Mouse (Mus musculus): Measurements from ENCODE around the gene Dusp1. TPM values are rescaled to one million over a fixed set of nuclear protein-coding genes. Genes with fewer than 3 reads are reported as not detected.

The Dusp1 gene
- total and polyA plus RNA-seq, 3 experiments = 3.5 to 9.9 (median 5.6) TPM

- peaks cover 40% of the 10 kb centered on the region for H3K79me2 ChIP-seq (replicated peaks; ENCODE audit: control insufficient read depth, extremely low read depth, insufficient read depth, poor library complexity, severe bottlenecking)
- H3K36me3 ChIP-seq (replicated peaks in 1 of 2; ENCODE audit: control insufficient read depth in 1 of 2, insufficient read depth in 1 of 2, low read length in 1 of 2) = peaks cover 22 to 30% of the 10 kb centered on the region in 2 experiments
- peak within 1 kb of the TSS; percentile 75 to 97 (median 86) for H3K4me3 ChIP-seq (replicated peaks in 1 of 3; ENCODE audit: low read depth in 2 of 3, low read length in 2 of 3, poor library complexity in 1 of 3)
- no peaks in the 10 kb centered on the region for H3K27me3 ChIP-seq (replicated peaks)
- peak within 1 kb of the TSS; percentile 93 for H3K9ac ChIP-seq (ENCODE audit: insufficient read depth, low read depth)
- dilution Hi-C loops (cut with MboI; ENCODE audit: extremely low pct_ligation_motif_present, extremely low pct_unique_long_range_greater_than_20kb, low sequenced_read_pairs) (no loop called here), in situ Hi-C loops (cut with MboI; ENCODE audit: low pct_ligation_motif_present, low pct_unique_long_range_greater_than_20kb, low sequenced_read_pairs) (no loop called here)
- peaks cover 8 to 41% of the 10 kb centered on the region in 2 experiments for H3K4me1 ChIP-seq (ENCODE audit: control insufficient read depth in 1 of 2, insufficient read depth in 2 of 2)
- DNase-seq (ENCODE audit: extremely low read depth) = peak; percentile 77
- H3K9me3 ChIP-seq (replicated peaks; ENCODE audit: low read length) = peaks cover 17% of the 10 kb centered on the region
- H3K4me2 ChIP-seq (ENCODE audit: insufficient read depth, low read depth, poor library complexity, severe bottlenecking) = peak within 1 kb of the TSS; percentile 85
- TF ChIP-seq TBP (conservative IDR thresholded peaks at IDR 0.05; ENCODE audit: low read depth, low read length) (peak; percentile 81), CHD2 (IDR thresholded peaks at IDR 0.05; ENCODE audit: low read length) (peak; percentile 18; the same call in 1 of the 2 replicates), ZC3H11A (IDR thresholded peaks at IDR 0.05; ENCODE audit: low read depth, low read length) (no peak), ZNF384 (IDR thresholded peaks at IDR 0.05; ENCODE audit: low read depth, low read length) (no peak), POLR2AphosphoS2 (IDR thresholded peaks at IDR 0.05; ENCODE audit: low read depth, low read length) (no peak), CHD1 (IDR thresholded peaks at IDR 0.05; ENCODE audit: low read depth, low read length) (no peak), EP300 (IDR thresholded peaks at IDR 0.05; ENCODE audit: low read length) (no peak), MAFK (IDR thresholded peaks at IDR 0.05; ENCODE audit: insufficient replicate concordance, low read length) (no peak), MAZ (IDR thresholded peaks at IDR 0.05; ENCODE audit: low read depth, low read length) (peak; percentile 70; the same call in 1 of the 2 replicates), UBTF (IDR thresholded peaks at IDR 0.05; ENCODE audit: low read depth, low read length) (no peak), POLR2A (IDR thresholded peaks at IDR 0.05; ENCODE audit: low read depth, low read length) (peak; percentile 91), SMC3 (IDR thresholded peaks at IDR 0.05; ENCODE audit: low read depth, low read length) (no peak), USF2 (conservative IDR thresholded peaks at IDR 0.05; ENCODE audit: low read depth, low read length) (no peak), SIN3A (IDR thresholded peaks at IDR 0.05; ENCODE audit: low read length) (no peak), PAX5 (IDR thresholded peaks at IDR 0.05; ENCODE audit: low read length) (no peak), RCOR1 (conservative IDR thresholded peaks at IDR 0.05; ENCODE audit: low read depth, low read length) (no peak), MYC (IDR thresholded peaks at IDR 0.05; ENCODE audit: low read depth, low read length) (peak; percentile 63), IRF4 (IDR thresholded peaks at IDR 0.05; ENCODE audit: low read depth, low read length) (no peak), ELF1 (IDR thresholded peaks at IDR 0.05; ENCODE audit: low read depth, low read length) (peak; percentile 60; the same call in 1 of the 2 replicates), HCFC1 (IDR thresholded peaks at IDR 0.05; ENCODE audit: low read depth, low read length) (peak; percentile 76), MAX (IDR thresholded peaks at IDR 0.05; ENCODE audit: low read length) (no peak; the same call in 1 of the 2 replicates), CTCF (conservative IDR thresholded peaks at IDR 0.05 in 1 of 2, IDR thresholded peaks at IDR 0.05 in 1 of 2; ENCODE audit: low read depth in 2 of 2, low read length in 2 of 2) (no peak), RAD21 (IDR thresholded peaks at IDR 0.05; ENCODE audit: low read depth, low read length) (no peak; the same call in 1 of the 2 replicates), E2F4 (IDR thresholded peaks at IDR 0.05; ENCODE audit: insufficient replicate concordance, low read depth, low read length) (0 out of 2 replicates have a peak, but pooled peaks have one; percentile 3), GABPA (IDR thresholded peaks at IDR 0.05; ENCODE audit: insufficient replicate concordance, low read depth, low read length) (no peak), BHLHE40 (IDR thresholded peaks at IDR 0.05; ENCODE audit: low read depth, low read length) (no peak), ZMIZ1 (IDR thresholded peaks at IDR 0.05; ENCODE audit: low read depth, low read length) (peak; percentile 75), KAT2A (IDR thresholded peaks at IDR 0.05; ENCODE audit: insufficient replicate concordance, low read length) (no peak), ETS1 (conservative IDR thresholded peaks at IDR 0.05; ENCODE audit: low read depth, low read length) (no peak), ZKSCAN1 (IDR thresholded peaks at IDR 0.05; ENCODE audit: borderline replicate concordance, low read depth, low read length) (no peak), NELFE (IDR thresholded peaks at IDR 0.05; ENCODE audit: low read depth, low read length) (peak; percentile 78; the same call in 1 of the 2 replicates), TCF12 (IDR thresholded peaks at IDR 0.05; ENCODE audit: low read depth, low read length) (peak; percentile 58; the same call in 1 of the 2 replicates), USF1 (IDR thresholded peaks at IDR 0.05; ENCODE audit: low read depth, low read length) (no peak), JUND (conservative IDR thresholded peaks at IDR 0.05; ENCODE audit: low read depth, low read length) (no peak), JUN (IDR thresholded peaks at IDR 0.05; ENCODE audit: insufficient read depth, low read depth, low read length) (no peak), MEF2A (IDR thresholded peaks at IDR 0.05; ENCODE audit: borderline replicate concordance, low read depth, low read length) (no peak), NRF1 (IDR thresholded peaks at IDR 0.05; ENCODE audit: low read depth, low read length) (no peak), MXI1 (IDR thresholded peaks at IDR 0.05; ENCODE audit: low read depth, low read length) (peak; percentile 96)
- peak within 1 kb of the TSS; percentile 63; the same call in 1 of the 2 replicates for H3K27ac ChIP-seq (ENCODE audit: insufficient read depth, low read depth)
Observed at GRCm38 (mm10) chr17:26561290-26561640, 663 bp downstream of the Dusp1 start, which contains the start of gene Ergic1. Ergic1 (plus strand) TSS chr17:26561489.
